Mouse (Mus musculus): ENCODE data around the gene 4933434E20Rik. TPM values are rescaled to one million over a fixed set of nuclear protein-coding genes. Genes with fewer than 3 reads are reported as not detected.

4933434E20Rik gene
- total RNA-seq (2021) = 10 to 100 TPM; 82.0 to 93.3 TPM
- long read RNA-seq, experiment 1, transcript 4933434E20Rik-206 (7 exons, 2,510 nt) = major isoform, 44 of 54 reads
- long read RNA-seq, experiment 1, partial matches to known transcripts = 3 of 54 reads
- long read RNA-seq, experiment 1, other reads (novel, unspliced or antisense) = 7 of 54 reads
- long read RNA-seq, experiment 2, transcript 4933434E20Rik-206 (7 exons, 2,510 nt) = major isoform, 55 of 62 reads
- long read RNA-seq, experiment 2, partial matches to known transcripts = 0 of 62 reads
- long read RNA-seq, experiment 2, other reads (novel, unspliced or antisense) = 6 of 62 reads

DNA sequence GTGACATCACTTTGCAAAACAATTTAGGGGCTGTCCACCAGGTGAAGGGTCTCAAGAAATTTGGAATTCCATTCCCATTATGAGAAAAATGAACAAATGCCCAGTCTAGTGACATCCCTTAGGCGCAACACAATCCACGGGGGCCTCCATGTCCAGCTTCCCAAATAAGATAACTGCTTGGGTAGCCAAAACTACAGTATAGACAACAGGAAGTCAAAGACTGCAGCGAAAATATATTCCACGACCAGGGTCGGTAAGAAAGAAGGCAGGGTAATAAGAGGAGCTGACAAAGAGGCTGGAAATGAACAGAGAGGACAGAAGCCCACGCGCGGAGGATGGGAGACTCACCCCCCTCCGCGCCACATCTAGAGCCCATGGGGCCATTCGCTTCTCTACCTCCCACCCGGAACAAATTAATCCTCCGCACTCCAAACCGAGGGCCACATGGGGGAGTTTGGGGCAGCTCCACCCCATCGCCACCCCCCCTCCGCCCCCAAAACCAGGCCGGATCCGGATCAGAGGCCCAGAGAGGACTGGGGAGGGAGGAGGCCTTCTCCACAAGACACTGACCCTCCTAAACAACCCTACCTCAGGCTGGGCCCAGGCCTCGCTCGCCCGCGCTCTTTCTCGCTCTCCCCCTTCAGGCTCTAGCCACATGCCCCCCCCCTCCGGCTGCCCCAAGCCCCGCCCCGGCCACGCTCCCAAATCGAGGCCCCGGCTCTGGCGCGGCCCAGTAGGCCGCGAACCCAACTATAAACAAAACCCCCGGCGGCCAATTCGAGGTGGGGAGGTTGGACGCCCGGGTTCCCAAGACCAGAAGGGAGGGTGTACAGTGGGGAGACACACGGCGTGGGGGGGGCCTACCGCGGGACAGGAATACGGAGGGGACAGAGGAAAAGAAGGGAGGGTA is at the start of gene 4933434E20Rik:
TSS of gene 4933434E20Rik (plus strand) at position 196 of the 910 bp plus-strand sequence.
- H3K27ac ChIP-seq = peak within 1 kb of the TSS; percentile 98
- peak within 1 kb of the TSS; percentile 88 for H3K4me3 ChIP-seq
- peak; percentile 79 for DNase-seq
- intact Hi-C loops (cut with DNase I) = loop anchor here (5.0 kb wide), 1 partner anchor 49 kb away; no protein-coding TSS in a partner anchor
- 0 out of 2 replicates have a peak, but pooled peaks have one; percentile 4 for TF ChIP-seq CTCF (IDR thresholded peaks at IDR 0.05)

DNA sequence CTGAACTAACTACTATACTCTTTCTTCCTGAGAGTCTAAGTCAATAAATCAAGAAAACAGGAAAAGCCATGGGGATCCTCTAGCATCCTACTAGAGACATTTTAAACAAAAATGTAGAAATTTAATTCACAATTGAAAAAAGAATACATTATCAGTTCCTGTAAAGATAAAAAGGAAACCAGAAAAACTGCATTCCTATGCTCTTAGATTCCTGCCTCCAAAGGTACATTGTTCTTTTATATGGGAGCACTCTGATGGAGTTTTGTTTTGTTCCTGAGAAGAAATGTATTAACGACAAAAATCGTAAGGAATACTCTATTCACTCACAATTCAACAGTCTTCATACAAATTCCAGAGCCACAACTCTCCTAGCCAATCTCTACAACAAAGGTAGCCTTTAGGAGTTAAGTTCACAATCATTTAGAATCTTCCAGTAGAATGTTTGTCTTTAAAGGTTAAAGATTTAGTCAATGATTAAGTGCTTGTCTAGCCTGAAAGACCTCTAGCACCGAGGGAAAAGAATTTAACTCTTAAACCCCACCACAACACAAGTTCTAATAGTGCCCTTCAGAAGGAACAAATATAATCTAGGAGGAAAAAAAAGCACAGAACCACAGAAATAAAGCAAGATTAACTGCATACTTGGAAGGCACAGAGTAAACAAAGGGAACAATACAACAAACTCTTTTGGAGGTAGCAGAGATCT is 47.2 kb upstream of the 4933434E20Rik start:
- no peak overlapping the region for H3K27ac ChIP-seq

DNA sequence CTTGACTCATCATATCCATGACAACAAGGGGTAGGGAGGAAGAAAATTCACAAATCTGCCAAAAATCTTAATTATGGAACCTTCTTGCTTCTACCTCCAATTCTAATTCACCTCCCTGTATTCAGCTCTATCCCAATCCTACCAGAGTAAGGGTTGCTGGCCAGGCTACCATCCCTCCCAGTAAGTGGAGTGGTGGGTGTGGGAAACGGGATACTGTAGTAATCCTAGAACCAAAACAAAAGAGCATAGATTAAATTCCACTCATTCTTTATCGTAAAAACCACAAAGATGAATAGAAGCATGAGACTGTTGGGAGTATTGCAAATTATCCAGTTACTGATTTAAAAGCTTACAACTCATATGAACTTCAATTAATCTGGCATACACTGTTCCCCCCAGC is 41.1 kb upstream of the 4933434E20Rik start:
- intact Hi-C loops (cut with DNase I) = no loop called here
- no peak for TF ChIP-seq CTCF (IDR thresholded peaks at IDR 0.05)
- no peak for DNase-seq
- H3K27ac ChIP-seq = no peak overlapping the region
- no peak overlapping the region for H3K4me3 ChIP-seq

More for the DNA sequence above, 47.2 kb upstream of the 4933434E20Rik start:
- H3K4me3 ChIP-seq = no peak overlapping the region
- TF ChIP-seq CTCF (IDR thresholded peaks at IDR 0.05) = no peak
- DNase-seq = no peak
- intact Hi-C loops (cut with DNase I) = loop anchor here (5.0 kb wide), 1 partner anchor 48 kb away; the partner anchor contains the start of genes 4933434E20Rik and Ubap2l

DNA sequence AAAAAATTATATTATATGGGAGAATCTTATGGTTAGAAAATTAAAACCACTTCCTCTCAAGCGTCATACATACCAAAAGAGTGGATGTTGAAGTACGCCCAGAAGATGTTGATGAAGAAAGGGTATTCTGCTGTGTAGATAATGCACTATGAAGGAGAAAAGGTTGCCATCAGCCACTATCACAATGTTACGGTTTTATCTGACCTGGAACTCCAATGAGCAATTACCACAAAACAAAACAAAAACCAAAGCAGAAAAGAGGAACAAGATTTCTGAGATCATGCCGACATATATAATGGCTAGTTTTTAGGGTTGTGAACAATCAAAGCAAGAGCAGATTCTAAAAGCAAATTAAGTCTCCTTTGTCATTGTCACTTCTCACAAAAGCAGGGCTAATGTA is 34.8 kb upstream of the 4933434E20Rik start:
- TF ChIP-seq CTCF (IDR thresholded peaks at IDR 0.05) = no peak
- no peak overlapping the region for H3K4me3 ChIP-seq
- intact Hi-C loops (cut with DNase I) = no loop called here
- no peak overlapping the region for H3K27ac ChIP-seq
- no peak for DNase-seq

DNA sequence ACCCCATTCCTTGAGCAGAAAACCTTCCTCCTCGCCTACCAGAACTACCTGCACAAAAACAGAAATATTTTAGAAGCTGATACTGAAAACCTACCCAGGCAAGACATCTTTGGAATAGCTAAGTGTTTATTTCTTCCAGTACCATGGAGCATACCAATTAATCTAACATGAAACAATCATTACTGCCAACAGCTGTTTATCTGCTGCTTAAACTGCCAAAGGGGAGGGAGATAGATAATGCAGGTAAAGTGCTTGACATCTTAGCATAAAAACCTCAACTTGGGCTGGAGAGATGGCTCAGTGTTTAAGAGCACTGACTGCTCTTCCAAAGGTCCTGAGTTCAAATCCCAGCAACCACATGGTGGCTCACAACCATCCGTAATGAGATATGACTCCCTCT is 16.8 kb upstream of the 4933434E20Rik start:
- no peak overlapping the region for H3K4me3 ChIP-seq
- TF ChIP-seq CTCF (IDR thresholded peaks at IDR 0.05) = no peak
- DNase-seq = no peak
- H3K27ac ChIP-seq = no peak overlapping the region
- intact Hi-C loops (cut with DNase I) = no loop called here

DNA sequence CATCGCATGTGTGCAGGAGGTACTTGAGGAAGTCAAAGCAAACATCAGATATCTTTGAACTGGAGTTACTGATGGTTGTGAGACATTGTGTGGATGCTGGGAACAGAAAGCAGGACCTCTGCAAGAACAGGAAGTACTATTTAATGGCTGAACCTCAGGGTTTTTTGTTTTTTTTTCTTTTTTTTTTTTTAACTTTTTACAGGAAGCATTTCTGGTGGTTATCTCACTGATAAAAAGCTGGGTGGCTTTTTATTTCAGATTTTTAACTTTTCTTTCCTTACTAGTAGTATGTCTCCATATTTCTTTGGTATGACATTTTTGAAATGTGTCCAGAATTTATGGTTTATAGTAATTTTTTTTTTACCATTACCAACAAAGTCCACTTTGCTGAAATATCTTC is 15.2 kb upstream of the 4933434E20Rik start:
- Histone ChIP-seq H3K27ac (no peak overlapping the region), H3K4me3 (no peak overlapping the region)
- DNase-seq = no peak
- no peak for TF ChIP-seq CTCF (IDR thresholded peaks at IDR 0.05)
- intact Hi-C loops (cut with DNase I) = no loop called here

DNA sequence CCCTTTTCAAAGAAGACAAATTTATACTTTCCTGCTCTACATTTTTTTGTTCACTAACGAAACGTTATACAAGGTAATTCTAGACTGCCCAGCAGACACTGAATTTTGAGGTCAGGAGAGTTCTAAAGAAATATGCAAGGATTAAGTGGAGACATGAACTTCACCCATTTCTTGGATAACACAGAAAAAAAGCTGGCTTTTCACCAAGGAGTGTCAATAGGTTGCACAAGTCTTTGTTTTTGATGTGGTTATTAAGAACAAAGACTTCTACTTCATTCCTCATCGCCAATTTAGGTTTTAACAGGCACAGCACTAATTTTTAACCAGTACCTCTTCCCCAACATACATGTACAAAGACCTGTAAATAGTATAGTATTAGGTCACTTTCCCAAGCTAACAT is 1.7 kb upstream of the 4933434E20Rik start:
- intact Hi-C loops (cut with DNase I) = loop anchor here (5.0 kb wide), 1 partner anchor 47 kb away; no protein-coding TSS in a partner anchor
- DNase-seq = no peak
- Histone ChIP-seq H3K27ac (no peak overlapping the region), H3K4me3 (no peak overlapping the region)
- no peak for TF ChIP-seq CTCF (IDR thresholded peaks at IDR 0.05)

DNA sequence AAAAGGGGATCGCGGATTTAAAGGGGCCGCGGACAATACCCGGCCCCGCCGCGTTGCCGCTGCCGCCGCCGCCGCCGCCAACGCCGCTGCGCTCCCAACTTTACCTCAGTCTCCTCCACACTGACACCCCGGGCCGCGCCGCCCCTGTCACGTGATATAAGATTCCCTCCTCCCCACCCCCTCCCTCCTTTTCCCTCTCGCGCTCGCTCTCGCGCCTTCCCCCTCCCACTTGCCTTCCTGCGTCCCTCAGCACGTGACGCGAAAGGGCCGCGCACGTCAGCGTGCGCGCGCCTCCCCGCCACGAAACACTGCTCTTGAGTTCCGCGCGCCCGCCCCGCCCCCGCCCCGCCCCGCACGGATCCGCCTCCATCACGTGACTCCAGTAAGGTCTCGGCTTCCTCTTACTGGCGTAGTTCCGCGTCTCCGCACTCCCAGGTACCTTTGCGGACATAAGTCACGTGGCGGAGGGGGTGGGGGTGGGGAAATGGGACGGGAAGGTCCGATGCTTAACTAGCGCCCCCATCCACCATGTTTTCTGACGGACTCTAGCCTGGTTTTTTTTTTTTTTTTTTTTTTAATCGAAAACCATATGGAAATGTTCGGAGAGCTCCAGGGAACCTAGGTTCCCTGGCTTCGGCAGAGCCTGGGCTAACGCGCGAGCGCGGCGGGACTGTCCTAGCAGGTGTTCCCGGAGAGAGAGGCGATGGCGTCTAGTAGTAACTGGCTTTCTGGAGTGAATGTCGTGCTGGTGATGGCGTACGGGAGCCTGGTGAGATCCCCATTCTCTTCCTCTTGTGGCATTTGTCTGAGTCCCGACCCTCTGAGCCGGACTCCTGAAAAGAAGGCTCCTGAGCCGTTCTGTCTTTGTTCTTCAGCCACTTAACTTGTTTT is 1.2 kb downstream of the 4933434E20Rik start, which contains the start of gene Ubap2l:
TSS of gene Ubap2l (minus strand) at position 278 of the 891 bp plus-strand sequence.
- intact Hi-C loops (cut with DNase I) = loop anchor here (5.0 kb wide), 1 partner anchor 50 kb away; no protein-coding TSS in a partner anchor
- peak within 1 kb of the TSS; percentile 98 for H3K27ac ChIP-seq
- peak; percentile 17; the same call in 1 of the 2 replicates for TF ChIP-seq CTCF (IDR thresholded peaks at IDR 0.05)
- H3K4me3 ChIP-seq = peak within 1 kb of the TSS; percentile 88
- DNase-seq = peak; percentile 97

DNA sequence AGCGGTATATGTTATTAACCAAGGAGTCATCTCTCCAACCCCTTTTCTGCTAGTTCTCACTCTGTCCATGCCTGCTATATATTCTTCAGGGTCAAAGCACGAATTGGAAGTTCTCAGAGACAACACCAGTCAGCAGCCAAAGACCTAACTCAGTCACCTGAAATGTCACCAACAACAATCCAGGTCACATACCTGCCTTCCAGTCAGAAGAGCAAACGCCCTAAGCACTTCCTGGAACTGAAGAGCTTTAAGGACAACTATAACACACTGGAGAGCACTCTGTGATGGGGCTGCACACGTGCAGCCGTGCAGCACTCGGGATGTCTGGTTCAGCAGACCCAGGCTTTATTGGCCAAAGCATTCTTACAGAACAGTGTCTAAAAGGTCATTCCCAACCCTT is 10.1 kb downstream of the 4933434E20Rik start:
- no peak for DNase-seq
- no peak for TF ChIP-seq CTCF (IDR thresholded peaks at IDR 0.05)
- intact Hi-C loops (cut with DNase I) = no loop called here
- Histone ChIP-seq H3K27ac (no peak overlapping the region), H3K4me3 (no peak overlapping the region)

DNA sequence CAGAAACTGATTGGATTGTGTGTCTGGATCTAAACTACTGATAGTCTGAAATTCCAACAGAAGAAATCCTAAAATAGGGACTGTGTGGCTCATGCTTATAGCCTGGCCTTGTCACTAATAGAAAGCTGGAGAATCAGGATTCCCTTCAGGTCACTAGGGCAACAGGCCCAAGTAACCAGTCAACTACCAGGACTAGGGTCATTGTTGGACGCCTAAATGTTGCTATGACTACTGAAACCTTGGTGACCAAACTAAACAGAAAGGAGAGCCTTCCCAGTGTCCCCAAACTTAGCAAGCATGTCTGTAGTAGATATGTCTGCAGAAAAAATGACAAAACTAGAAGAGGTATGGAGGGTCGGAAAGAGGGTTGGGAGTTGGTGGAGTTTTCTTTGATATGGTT is 11.1 kb downstream of the 4933434E20Rik start:
- DNase-seq = no peak
- TF ChIP-seq CTCF (IDR thresholded peaks at IDR 0.05) = no peak
- Histone ChIP-seq H3K4me3 (no peak overlapping the region), H3K27ac (no peak overlapping the region)
- intact Hi-C loops (cut with DNase I) = no loop called here

DNA sequence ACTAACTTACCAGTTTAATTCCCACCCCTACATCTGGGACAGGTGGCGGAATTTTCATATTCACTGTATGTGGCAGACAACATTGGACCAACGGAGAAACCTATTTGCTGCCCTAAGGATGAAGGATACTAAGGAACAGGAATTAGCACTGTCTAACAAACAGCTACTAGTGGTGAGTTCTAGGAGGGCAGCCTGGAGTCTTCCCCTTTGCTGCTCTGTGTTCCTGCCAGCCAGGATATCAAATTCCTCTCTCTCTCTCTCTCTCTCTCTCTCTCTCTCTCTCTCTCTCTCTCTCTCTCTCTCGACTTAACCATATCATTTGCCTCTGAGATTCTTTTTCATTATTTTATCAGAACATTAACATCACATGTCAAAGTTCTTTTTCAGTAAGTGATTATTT is 12.9 kb downstream of the 4933434E20Rik start:
- no peak for DNase-seq
- no peak overlapping the region for H3K27ac ChIP-seq
- TF ChIP-seq CTCF (IDR thresholded peaks at IDR 0.05) = peak; percentile 18; the same call in 1 of the 2 replicates
- intact Hi-C loops (cut with DNase I) = no loop called here
- no peak overlapping the region for H3K4me3 ChIP-seq

All from gastrocnemius, adult 2 months (tissue).